Mouse (Mus musculus) embryonic fibroblast, embryonic 13.5 days (primary cell): ENCODE measurements at regions not wholly inside any gene's neighbourhood (a gene's known extent, or its start where the extent isn't known, plus 50 kb on each side); places are given as distances from the start of the nearest gene placed in this dataset.
A peak's percentile ranks its signal among the peaks of the same experiment; 100 is the strongest.

Experiments used
- H3K27ac ChIP-seq: 2 replicates; pipeline ENCODE4 v1.5.1; 2012; ENCODE audit warnings: low read length, control low read depth, inconsistent platforms; ENCODE audit not compliant: insufficient read depth
- H3K4me1 ChIP-seq: 2 replicates; pipeline ENCODE4 v1.6.1; 2011; ENCODE audit warnings: low read length; ENCODE audit not compliant: control insufficient read depth, insufficient read depth
- H3K4me3 ChIP-seq: 2 replicates; pipeline ENCODE4 v1.5.1; 2011; ENCODE audit warnings: mild to moderate bottlenecking, control low read depth, low read length; ENCODE audit not compliant: insufficient read depth
- CTCF ChIP-seq: IDR thresholded peaks from 2 replicates; pipeline ENCODE4 v1.5.1; 2011; ENCODE audit warnings: mild to moderate bottlenecking, control low read depth, low read length, moderate library complexity, borderline replicate concordance; ENCODE audit not compliant: insufficient read depth
- POLR2A ChIP-seq: IDR thresholded peaks from 2 replicates; pipeline ENCODE4 v1.6.1; 2011; ENCODE audit warnings: low read depth, mild to moderate bottlenecking, control low read depth, low read length, moderate library complexity

DNA sequence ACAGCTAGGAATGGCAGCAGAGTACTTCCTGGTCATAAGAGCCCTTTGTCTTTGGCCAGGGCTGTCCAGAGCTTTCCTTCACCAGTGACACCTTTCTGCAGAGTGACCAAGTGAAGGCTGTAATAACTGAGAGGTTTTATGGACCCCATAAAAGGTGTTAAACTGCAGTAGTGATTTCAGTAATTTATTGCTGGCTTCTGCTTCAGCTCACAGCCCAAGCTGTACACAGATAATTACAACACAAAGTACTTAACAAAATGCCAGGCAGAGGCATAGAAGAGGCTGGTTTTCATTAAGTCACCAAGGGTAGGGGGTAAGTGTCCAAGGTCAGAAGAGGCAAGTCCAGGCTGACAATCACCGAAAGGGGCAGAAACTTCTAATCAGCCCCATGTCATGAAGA lies 83.8 kb downstream of the Eif4e start:
- TF ChIP-seq POLR2A = no peak
- TF ChIP-seq CTCF = no peak
- no peak overlapping the region for H3K27ac ChIP-seq
- no peaks in the 10 kb centered on the region for H3K4me1 ChIP-seq
- no peak overlapping the region for H3K4me3 ChIP-seq

DNA sequence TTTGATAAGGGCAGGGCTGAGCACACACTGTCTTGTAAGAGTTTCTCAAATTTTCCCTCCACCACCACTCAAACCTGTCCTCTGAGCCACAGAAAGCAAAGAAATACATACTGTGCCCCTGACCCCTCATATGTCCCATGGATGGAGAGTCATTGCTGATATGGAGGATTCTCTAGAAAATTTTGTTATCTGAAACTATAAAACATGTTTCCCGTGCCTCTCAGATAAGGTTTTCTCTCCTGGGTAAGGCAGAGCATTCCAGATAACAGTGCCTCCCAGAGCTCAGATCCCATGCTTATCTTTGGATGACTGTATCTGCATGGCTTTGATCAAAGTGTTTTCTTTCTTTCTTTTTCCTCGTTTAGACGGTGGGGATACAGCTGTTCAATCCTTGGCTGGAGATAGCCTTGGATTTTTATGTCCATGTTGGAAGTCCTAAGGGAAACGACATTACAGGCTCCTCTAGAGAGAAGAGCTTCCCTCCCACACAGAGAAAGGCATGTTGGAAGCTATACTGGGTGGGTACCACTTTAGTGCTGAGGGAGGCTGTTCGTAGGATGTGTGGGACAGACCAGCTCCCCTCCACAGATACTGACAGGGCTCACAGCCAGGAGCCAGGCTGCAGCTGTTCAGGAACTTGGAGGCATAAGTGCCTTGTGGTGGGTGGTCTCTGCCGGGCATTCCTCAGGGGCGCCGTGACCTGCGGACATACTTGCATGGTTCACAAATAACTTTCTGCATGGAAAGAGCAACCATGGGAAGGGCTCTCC lies 87.1 kb downstream of the Eif4e start:
- H3K27ac ChIP-seq = no peak overlapping the region
- TF ChIP-seq CTCF = no peak
- H3K4me1 ChIP-seq = no peaks in the 10 kb centered on the region
- H3K4me3 ChIP-seq = no peak overlapping the region

DNA sequence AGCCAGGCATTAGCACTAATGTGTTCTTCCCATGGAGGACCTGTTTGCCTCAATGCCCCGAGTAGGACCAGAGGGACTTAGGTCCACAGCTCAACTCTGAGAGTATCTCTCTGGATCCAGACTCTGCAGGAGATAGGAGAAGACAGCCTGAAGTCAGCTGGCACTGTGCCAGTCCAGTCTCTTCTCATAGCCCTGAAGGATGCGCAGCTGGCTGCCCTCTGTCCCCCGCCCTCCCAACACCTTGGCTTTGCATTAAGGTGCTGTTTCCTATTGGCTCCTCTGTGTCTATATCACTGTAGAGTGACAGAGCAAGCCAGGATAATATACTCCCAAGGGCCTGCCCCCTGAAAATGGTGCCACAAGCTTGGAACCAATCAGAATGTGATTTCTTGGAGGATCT lies 87.7 kb downstream of the Eif4e start:
- Histone ChIP-seq H3K27ac (no peak overlapping the region), H3K4me1 (no peaks in the 10 kb centered on the region), H3K4me3 (no peak overlapping the region)
- TF ChIP-seq CTCF (no peak), POLR2A (no peak)

DNA sequence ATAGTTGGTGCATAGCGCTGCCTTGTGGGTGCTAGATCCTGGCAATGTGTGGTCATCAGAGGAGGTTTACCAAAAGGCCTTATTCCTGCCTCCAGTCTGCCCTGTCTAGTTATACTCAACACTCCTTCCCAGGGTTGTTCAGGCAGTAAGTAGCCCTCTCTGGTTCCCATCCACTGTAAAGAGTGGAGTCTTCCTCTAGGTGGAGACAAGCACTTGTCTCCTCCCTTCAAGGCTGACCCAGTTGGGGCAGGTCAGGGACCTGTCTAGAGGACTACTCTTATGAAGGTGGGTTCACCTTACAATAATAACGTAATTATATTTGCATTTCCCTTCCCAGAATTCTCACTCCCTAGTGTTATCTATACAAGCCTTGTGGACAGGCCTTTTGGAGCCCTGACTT lies 88.9 kb downstream of the Eif4e start:
- Histone ChIP-seq H3K4me1 (no peaks in the 10 kb centered on the region), H3K4me3 (no peak overlapping the region), H3K27ac (no peak overlapping the region)
- TF ChIP-seq CTCF = no peak
- no peak for TF ChIP-seq POLR2A

DNA sequence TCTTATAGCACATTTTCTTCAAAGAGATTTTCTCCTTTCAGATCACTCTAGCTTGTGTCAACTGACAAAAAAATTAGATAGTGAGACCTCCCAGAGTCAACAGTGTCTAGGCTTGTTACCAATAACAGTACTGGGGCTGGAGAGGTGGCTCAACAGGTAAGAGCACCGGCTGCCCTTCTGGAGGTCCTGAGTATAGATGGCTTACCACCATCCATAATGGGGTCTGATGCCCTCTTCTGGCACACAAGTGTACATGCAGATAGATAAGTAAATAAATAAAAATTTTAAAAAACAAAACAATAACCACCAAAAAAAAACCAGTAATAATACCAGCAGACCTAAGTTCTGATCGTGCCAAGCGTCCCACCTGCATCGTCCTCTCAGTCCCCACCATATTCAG lies 94.3 kb downstream of the Eif4e start:
- H3K4me1 ChIP-seq = no peaks in the 10 kb centered on the region
- no peak overlapping the region for H3K4me3 ChIP-seq
- TF ChIP-seq CTCF (no peak), POLR2A (no peak)
- H3K27ac ChIP-seq = no peak overlapping the region

DNA sequence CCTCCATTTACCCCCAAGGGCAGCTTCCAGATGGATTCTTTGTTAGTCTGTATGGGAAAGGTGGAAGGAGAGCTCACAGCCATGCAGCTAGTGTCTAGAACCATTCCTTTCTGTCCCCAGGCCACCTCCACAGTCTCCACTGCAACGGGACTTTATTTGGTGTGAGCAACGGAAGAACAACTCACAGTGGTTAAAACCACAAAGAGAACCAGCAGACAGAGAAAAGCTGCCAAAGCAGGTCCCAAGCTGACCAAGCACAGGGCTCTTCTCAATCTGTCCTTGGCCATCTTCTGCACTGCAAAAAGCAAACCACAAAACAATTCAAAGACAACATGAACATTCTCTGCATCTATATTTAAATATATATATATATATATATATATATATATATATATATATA lies 98.1 kb downstream of the Eif4e start:
- H3K27ac ChIP-seq = no peak overlapping the region
- no peaks in the 10 kb centered on the region for H3K4me1 ChIP-seq
- TF ChIP-seq POLR2A (no peak), CTCF (no peak)
- H3K4me3 ChIP-seq = no peak overlapping the region

DNA sequence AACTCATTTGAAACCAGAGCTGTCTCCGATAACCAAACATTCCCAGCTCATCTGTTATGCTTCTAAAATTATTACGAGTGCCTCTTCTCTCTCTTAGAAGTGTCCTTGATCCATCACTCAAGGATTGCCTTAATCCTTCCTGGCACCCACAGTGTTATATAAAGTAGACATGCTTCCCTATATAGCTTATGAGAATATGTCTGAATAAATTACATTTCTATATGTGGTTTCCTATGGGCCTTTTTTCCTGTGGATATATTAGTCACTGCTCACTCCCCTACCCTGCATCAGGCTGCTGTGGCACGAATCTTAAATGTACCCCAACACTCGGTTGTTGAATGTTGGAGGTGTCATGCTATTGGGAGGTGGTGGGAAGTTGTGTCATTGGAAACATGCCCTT lies 100.3 kb downstream of the Eif4e start:
- H3K27ac ChIP-seq = no peak overlapping the region

DNA sequence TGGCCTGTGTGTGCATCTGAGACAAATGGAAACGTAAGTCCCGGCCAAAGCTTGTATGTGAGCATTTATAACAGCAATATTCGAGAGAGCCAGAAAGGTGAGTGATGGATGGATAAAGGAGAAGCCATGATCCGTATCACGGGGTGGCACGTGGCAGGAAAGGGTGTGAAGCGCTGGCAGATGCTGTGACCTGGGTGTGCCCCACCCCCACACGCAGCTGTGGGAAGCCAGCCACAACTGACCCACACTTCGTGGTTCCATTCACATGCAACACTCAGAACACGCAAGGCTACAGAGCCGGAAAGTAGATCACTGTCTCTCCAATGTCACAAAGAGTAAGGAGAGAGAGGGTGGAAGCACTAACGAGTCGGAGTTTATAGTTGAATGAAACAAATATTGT lies 104.3 kb downstream of the Eif4e start:
- Histone ChIP-seq H3K27ac (no peak overlapping the region), H3K4me3 (no peak overlapping the region), H3K4me1 (no peaks in the 10 kb centered on the region)
- TF ChIP-seq POLR2A (no peak), CTCF (no peak)

More for the DNA sequence above, 100.3 kb downstream of the Eif4e start:
- no peak for TF ChIP-seq POLR2A
- TF ChIP-seq CTCF = no peak
- Histone ChIP-seq H3K4me3 (no peak overlapping the region), H3K4me1 (no peaks in the 10 kb centered on the region)

DNA sequence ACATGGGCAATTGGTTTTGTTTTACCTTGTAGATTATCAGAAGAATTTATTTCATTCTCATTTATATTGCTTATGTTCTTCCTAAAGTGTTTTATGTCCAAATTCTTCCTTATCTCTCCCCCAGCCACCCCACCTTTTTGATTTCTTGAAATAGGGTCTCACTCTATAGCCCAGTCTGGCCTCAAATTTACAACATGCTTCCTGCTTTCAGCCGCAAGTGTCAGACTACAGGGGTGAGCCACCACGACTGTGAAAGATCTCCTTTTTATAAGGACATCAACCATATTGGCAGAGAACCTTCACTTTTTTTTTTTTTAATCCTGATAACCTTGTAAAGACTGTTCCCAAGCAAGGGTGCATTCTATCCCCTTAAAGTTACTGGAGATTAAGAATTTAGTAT lies 106.1 kb downstream of the Eif4e start:
- no peak for TF ChIP-seq POLR2A
- H3K4me1 ChIP-seq = peaks cover 4% of the 10 kb centered on the region
- H3K4me3 ChIP-seq = no peak overlapping the region
- no peak overlapping the region for H3K27ac ChIP-seq

DNA sequence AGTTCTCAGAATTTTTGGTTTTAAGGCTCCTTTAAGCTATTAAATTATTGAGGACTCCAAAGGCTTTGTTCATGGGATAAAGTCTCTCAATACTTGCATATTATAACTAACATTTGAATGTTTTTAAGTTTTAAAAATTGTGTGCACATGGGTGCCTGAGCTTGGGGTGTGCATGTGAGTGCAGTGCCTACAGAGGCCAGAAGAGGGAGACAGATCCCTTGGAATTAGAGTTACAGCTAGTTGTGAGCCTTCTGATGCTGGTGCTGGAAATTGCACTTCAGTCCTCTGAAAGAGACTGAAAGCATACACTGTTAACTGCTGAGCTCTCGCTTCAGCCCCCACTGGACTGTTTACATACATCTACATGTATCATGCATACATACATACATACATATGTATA lies 100.0 kb upstream of the Tspan5 start:
- H3K4me3 ChIP-seq = no peak overlapping the region
- peaks cover 3% of the 10 kb centered on the region; the same call in 1 of the 2 replicates for H3K4me1 ChIP-seq
- H3K27ac ChIP-seq = no peak overlapping the region
- TF ChIP-seq POLR2A (no peak), CTCF (peak; percentile 26; the same call in 1 of the 2 replicates)

DNA sequence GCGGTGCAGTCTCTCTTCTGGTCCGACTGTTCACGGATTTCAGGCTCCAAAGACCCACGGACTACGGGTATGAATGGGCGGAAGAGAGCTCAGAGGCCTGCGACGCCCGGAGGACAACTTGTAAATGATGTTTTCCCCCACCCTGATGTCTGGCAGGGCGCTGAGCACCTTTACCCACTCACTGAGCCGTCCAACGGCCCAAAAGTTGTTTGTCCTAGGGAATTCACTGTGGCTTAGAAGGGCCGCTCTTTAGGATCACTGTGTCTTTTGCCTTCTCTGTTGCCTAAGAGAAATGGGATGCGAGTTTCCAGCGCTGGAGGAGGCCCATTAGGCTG lies 98.1 kb upstream of the Tspan5 start:
- Histone ChIP-seq H3K4me3 (no peak overlapping the region), H3K4me1 (peaks cover 3% of the 10 kb centered on the region; the same call in 1 of the 2 replicates), H3K27ac (no peak overlapping the region)
- TF ChIP-seq POLR2A (no peak), CTCF (no peak)
